Mouse (Mus musculus): ENCODE measurements around the gene Syn2. TPM values are rescaled to one million over a fixed set of nuclear protein-coding genes. Genes with fewer than 3 reads are reported as not detected.
A peak's percentile ranks its signal among the peaks of the same experiment; 100 is the strongest.

Syn2 gene
- polyA plus RNA-seq, 1 experiment from 2014 or later, result not detected

- H3K4me3 ChIP-seq (ENCODE audit: inconsistent target), result no peak overlapping the region
- H3K36me3 ChIP-seq (ENCODE audit: inconsistent target), result no peaks in the 10 kb centered on the region
- WGBS (ENCODE audit: missing documents), result 100% methylated on average over 10 of the region's 10 CpGs
- no peak overlapping the region for H3K27ac ChIP-seq
- H3K79me2 ChIP-seq (ENCODE audit: inconsistent target), result no peaks in the 10 kb centered on the region
These were observed 140.6 kb downstream of the Syn2 start for GRCm38 (mm10) chr6:115275116-115275815.

- no peaks in the 10 kb centered on the region for H3K36me3 ChIP-seq (ENCODE audit: inconsistent target)
- WGBS (ENCODE audit: missing documents), result 74% methylated on average over 8 of the region's 8 CpGs
These were observed 143.4 kb downstream of the Syn2 start for GRCm38 (mm10) chr6:115278086-115278485.

GRCm38 (mm10) chr6:115279639-115280038, 144.9 kb downstream of the Syn2 start:
- 85% methylated on average over 2 of the region's 2 CpGs for WGBS (ENCODE audit: missing documents)
- no peaks in the 10 kb centered on the region for H3K36me3 ChIP-seq (ENCODE audit: inconsistent target)
- H3K79me2 ChIP-seq (ENCODE audit: inconsistent target), result no peaks in the 10 kb centered on the region
- H3K4me3 ChIP-seq (ENCODE audit: inconsistent target), result no peak overlapping the region
- H3K27ac ChIP-seq, result no peak overlapping the region

More at GRCm38 (mm10) chr6:115278086-115278485, 143.4 kb downstream of the Syn2 start:
- H3K27ac ChIP-seq, result no peak overlapping the region
- H3K4me3 ChIP-seq (ENCODE audit: inconsistent target), result no peak overlapping the region
- no peaks in the 10 kb centered on the region for H3K79me2 ChIP-seq (ENCODE audit: inconsistent target)

GRCm38 (mm10) chr6:115284153-115284552, 149.5 kb downstream of the Syn2 start:
- H3K79me2 ChIP-seq (ENCODE audit: inconsistent target), result no peaks in the 10 kb centered on the region
- peak overlapping the region; percentile 91 for H3K27ac ChIP-seq
- no peak overlapping the region for H3K4me3 ChIP-seq (ENCODE audit: inconsistent target)
- no peaks in the 10 kb centered on the region for H3K36me3 ChIP-seq (ENCODE audit: inconsistent target)
- 8% methylated on average over 2 of the region's 2 CpGs for WGBS (ENCODE audit: missing documents)

- WGBS (ENCODE audit: missing documents), result 94% methylated on average over 6 of the region's 6 CpGs
- no peaks in the 10 kb centered on the region for H3K79me2 ChIP-seq (ENCODE audit: inconsistent target)
- H3K4me3 ChIP-seq (ENCODE audit: inconsistent target), result no peak overlapping the region
- H3K27ac ChIP-seq, result no peak overlapping the region
- no peaks in the 10 kb centered on the region for H3K36me3 ChIP-seq (ENCODE audit: inconsistent target)
These were observed 151.7 kb downstream of the Syn2 start for GRCm38 (mm10) chr6:115286441-115286840.

GRCm38 (mm10) chr6:115288223-115288622, 153.5 kb downstream of the Syn2 start:
- Histone ChIP-seq H3K79me2 (ENCODE audit: inconsistent target) (no peaks in the 10 kb centered on the region), H3K27ac (no peak overlapping the region), H3K36me3 (ENCODE audit: inconsistent target) (no peaks in the 10 kb centered on the region), H3K4me3 (ENCODE audit: inconsistent target) (no peak overlapping the region)
- 67% methylated on average over 3 of the region's 3 CpGs for WGBS (ENCODE audit: missing documents)

- Histone ChIP-seq H3K27ac (peak overlapping the region; percentile 13; the same call in 1 of the 2 replicates), H3K4me3 (ENCODE audit: inconsistent target) (no peak overlapping the region), H3K79me2 (ENCODE audit: inconsistent target) (no peaks in the 10 kb centered on the region), H3K36me3 (ENCODE audit: inconsistent target) (no peaks in the 10 kb centered on the region)
- WGBS (ENCODE audit: missing documents), result 83% methylated on average over 5 of the region's 5 CpGs
These were observed 155.9 kb downstream of the Syn2 start for GRCm38 (mm10) chr6:115290561-115290960.

- Histone ChIP-seq H3K4me3 (ENCODE audit: inconsistent target) (no peak overlapping the region), H3K36me3 (ENCODE audit: inconsistent target) (no peaks in the 10 kb centered on the region), H3K27ac (peak overlapping the region; percentile 13; the same call in 1 of the 2 replicates), H3K79me2 (ENCODE audit: inconsistent target) (no peaks in the 10 kb centered on the region)
- 21% methylated on average over 2 of the region's 2 CpGs for WGBS (ENCODE audit: missing documents)
These were observed 156.4 kb downstream of the Syn2 start for GRCm38 (mm10) chr6:115291068-115291467.

- WGBS (ENCODE audit: missing documents), result 95% methylated on average over 5 of the region's 6 CpGs
- no peak overlapping the region for H3K27ac ChIP-seq
- no peaks in the 10 kb centered on the region for H3K79me2 ChIP-seq (ENCODE audit: inconsistent target)
- no peaks in the 10 kb centered on the region for H3K36me3 ChIP-seq (ENCODE audit: inconsistent target)
- no peak overlapping the region for H3K4me3 ChIP-seq (ENCODE audit: inconsistent target)
These were observed 157.1 kb downstream of the Syn2 start for GRCm38 (mm10) chr6:115291823-115292222.

GRCm38 (mm10) chr6:115292621-115293020, 157.9 kb downstream of the Syn2 start:
- no peak overlapping the region for H3K27ac ChIP-seq
- H3K4me3 ChIP-seq (ENCODE audit: inconsistent target), result no peak overlapping the region
- WGBS (ENCODE audit: missing documents), result 90% methylated on average over 6 of the region's 6 CpGs

GRCm38 (mm10) chr6:115293877-115294276, 159.2 kb downstream of the Syn2 start:
- Histone ChIP-seq H3K36me3 (ENCODE audit: inconsistent target) (no peaks in the 10 kb centered on the region), H3K79me2 (ENCODE audit: inconsistent target) (no peaks in the 10 kb centered on the region), H3K27ac (no peak overlapping the region), H3K4me3 (ENCODE audit: inconsistent target) (no peak overlapping the region)
- 89% methylated on average over 2 of the region's 2 CpGs for WGBS (ENCODE audit: missing documents)

More at GRCm38 (mm10) chr6:115292621-115293020, 157.9 kb downstream of the Syn2 start:
- Histone ChIP-seq H3K79me2 (ENCODE audit: inconsistent target) (no peaks in the 10 kb centered on the region), H3K36me3 (ENCODE audit: inconsistent target) (no peaks in the 10 kb centered on the region)

GRCm38 (mm10) chr6:115307134-115307533, 172.4 kb downstream of the Syn2 start:
- Histone ChIP-seq H3K4me3 (ENCODE audit: inconsistent target) (no peak overlapping the region), H3K36me3 (ENCODE audit: inconsistent target) (no peaks in the 10 kb centered on the region), H3K27ac (peak overlapping the region; percentile 25; the same call in 1 of the 2 replicates), H3K79me2 (ENCODE audit: inconsistent target) (no peaks in the 10 kb centered on the region)
- WGBS (ENCODE audit: missing documents), result 8% methylated on average over 2 of the region's 2 CpGs

GRCm38 (mm10) chr6:115312780-115313179, 178.1 kb downstream of the Syn2 start:
- Histone ChIP-seq H3K79me2 (ENCODE audit: inconsistent target) (peaks cover 7% of the 10 kb centered on the region; the same call in 1 of the 2 replicates), H3K27ac (no peak overlapping the region), H3K36me3 (ENCODE audit: inconsistent target) (no peaks in the 10 kb centered on the region), H3K4me3 (ENCODE audit: inconsistent target) (no peak overlapping the region)
- 80% methylated on average over 6 of the region's 12 CpGs for WGBS (ENCODE audit: missing documents)

- Histone ChIP-seq H3K36me3 (ENCODE audit: inconsistent target) (no peaks in the 10 kb centered on the region), H3K79me2 (ENCODE audit: inconsistent target) (peaks cover 7% of the 10 kb centered on the region; the same call in 1 of the 2 replicates), H3K27ac (no peak overlapping the region), H3K4me3 (ENCODE audit: inconsistent target) (no peak overlapping the region)
- WGBS (ENCODE audit: missing documents), result 82% methylated on average over 9 of the region's 9 CpGs
These were observed 178.6 kb downstream of the Syn2 start for GRCm38 (mm10) chr6:115313235-115313738.

GRCm38 (mm10) chr6:115313910-115314309, 179.2 kb downstream of the Syn2 start:
- H3K4me3 ChIP-seq (ENCODE audit: inconsistent target), result no peak overlapping the region

More at GRCm38 (mm10) chr6:115313910-115314309, 179.2 kb downstream of the Syn2 start:
- Histone ChIP-seq H3K79me2 (ENCODE audit: inconsistent target) (peaks cover 7% of the 10 kb centered on the region; the same call in 1 of the 2 replicates), H3K36me3 (ENCODE audit: inconsistent target) (no peaks in the 10 kb centered on the region), H3K27ac (no peak overlapping the region)
- 94% methylated on average over 7 of the region's 7 CpGs for WGBS (ENCODE audit: missing documents)

Measured in macrophage (primary cell).